Mouse (Mus musculus) layer of hippocampus, adult 9-10 months (tissue): ENCODE measurements at regions not wholly inside any gene's neighbourhood (a gene's known extent, or its start where the extent isn't known, plus 50 kb on each side); places are given as distances from the start of the nearest gene placed in this dataset.
A peak's percentile ranks its signal among the peaks of the same experiment; 100 is the strongest.

Experiments used
- DNase-seq: peaks from one replicate; pipeline ENCODE4 v3.0.0; 2022; ENCODE audit warnings: low spot score

- peak; percentile 50 for DNase-seq
Measured at GRCm38 (mm10) chr7:61939971-61940705, 406.2 kb upstream of the Ndn start.

- DNase-seq = peak; percentile 62
Measured at GRCm38 (mm10) chr7:61982203-61982932, 364.0 kb upstream of the Ndn start.

- no peak for DNase-seq
Measured at GRCm38 (mm10) chr7:62026635-62027034, 319.7 kb upstream of the Ndn start.

GRCm38 (mm10) chr7:62045743-62046451 is 300.5 kb upstream of the Ndn start:
- peak; percentile 2 for DNase-seq

- DNase-seq = no peak
Measured at GRCm38 (mm10) chr7:62046452-62046809, 299.9 kb upstream of the Ndn start.

GRCm38 (mm10) chr7:62078607-62079006 is 267.8 kb upstream of the Ndn start:
- no peak for DNase-seq

GRCm38 (mm10) chr7:62085120-62085849 is 261.1 kb upstream of the Ndn start:
- no peak for DNase-seq
